Mouse (Mus musculus) neural tube, embryonic 11.5 days (tissue): ENCODE results near the gene Lmntd2. TPM values are rescaled to one million over a fixed set of nuclear protein-coding genes. Genes with fewer than 3 reads are reported as not detected.

Experiments used
- ATAC-seq: fragments of 200-750 bp; cut with Nextera tagmentation; 2 replicates; pipeline ENCODE4 v1.8.0; 2017; ENCODE audit warnings: moderate number of reproducible peaks, mild to moderate bottlenecking, moderate TSS enrichment, moderate library complexity; ENCODE audit not compliant: insufficient read depth, low FRiP score, low TSS enrichment
- DNase-seq: peaks from one replicate; pipeline ENCODE4 v3.0.0-alpha.2; 2015; ENCODE audit warnings: low spot score
- H3K27ac ChIP-seq: fragments of 300-500 bp; sonication (generic); 2 replicates; pipeline ENCODE4 v1.5.1; 2014; ENCODE audit warnings: low read depth, mild to moderate bottlenecking, low read length
- H3K27me3 ChIP-seq: fragments of 300-500 bp; sonication (generic); 2 replicates; pipeline ENCODE4 v1.6.1; 2014; ENCODE audit warnings: mild to moderate bottlenecking, low read length, mixed read lengths; ENCODE audit not compliant: control insufficient read depth, insufficient read depth
- H3K36me3 ChIP-seq: fragments of 300-500 bp; sonication (generic); 2 replicates; pipeline ENCODE4 v1.6.1; 2014; ENCODE audit warnings: mild to moderate bottlenecking, low read length, moderate library complexity, mixed read lengths; ENCODE audit not compliant: control insufficient read depth, insufficient read depth
- H3K4me1 ChIP-seq: fragments of 300-500 bp; sonication (generic); 2 replicates; pipeline ENCODE4 v1.6.1; 2014; ENCODE audit warnings: low read length, mixed read lengths; ENCODE audit not compliant: control insufficient read depth, insufficient read depth
- H3K4me2 ChIP-seq: fragments of 300-500 bp; sonication (generic); 2 replicates; pipeline ENCODE4 v1.6.1; 2014; ENCODE audit warnings: low read depth, mild to moderate bottlenecking, moderate library complexity
- H3K4me3 ChIP-seq: fragments of 300-500 bp; sonication (generic); 2 replicates; pipeline ENCODE4 v1.5.1; 2014; ENCODE audit warnings: low read depth, low read length
- H3K9ac ChIP-seq: fragments of 300-500 bp; sonication (generic); 2 replicates; pipeline ENCODE4 v1.6.1; 2014; ENCODE audit warnings: mild to moderate bottlenecking, low read length
- H3K9me3 ChIP-seq: fragments of 300-500 bp; sonication (generic); 2 replicates; pipeline ENCODE4 v1.6.1; 2016; ENCODE audit warnings: low read length; ENCODE audit not compliant: control insufficient read depth
- WGBS: fragments of 180-500 bp; shearing (Covaris S2); extraction: QIAGEN DNeasy Blood & Tissue Kit; methylation state at CpG from one replicate; pipeline ENCODE4 v1.1.7; 2014; 5-methylcytosine and 5-hydroxymethylcytosine counted together
- polyA plus RNA-seq: library from polyadenylated mRNA; unstranded; fragments of >200 nt; fragmentation: Nextera tagmentation; extraction: Ambion mirVana; gene quantifications from 2 replicates; pipeline ENCODE4 v1.2.1, GENCODE M21; 2014

Lmntd2 gene
- polyA plus RNA-seq, 1 experiment from 2014 or later, result 2.0 TPM

GRCm38 (mm10) chr7:141218557-141219133 lies 4.8 kb upstream of the Lmntd2 start:
- no peak overlapping the region for H3K4me3 ChIP-seq
- no peak for DNase-seq
- H3K9ac ChIP-seq, result no peak overlapping the region; the same call in 1 of the 2 replicates
- H3K4me2 ChIP-seq, result no peak overlapping the region
- H3K27ac ChIP-seq, result no peak overlapping the region
- WGBS, result 92% methylated on average over 5 of the region's 5 CpGs
- no peaks in the 10 kb centered on the region for H3K9me3 ChIP-seq
- no peaks in the 10 kb centered on the region for H3K27me3 ChIP-seq
- no peaks in the 10 kb centered on the region; the same call in 1 of the 2 replicates for H3K36me3 ChIP-seq
- ATAC-seq, result no peak
- peaks cover 21% of the 10 kb centered on the region for H3K4me1 ChIP-seq

GRCm38 (mm10) chr7:141218141-141218540 lies 4.3 kb upstream of the Lmntd2 start:
- Histone ChIP-seq H3K4me1 (peaks cover 21% of the 10 kb centered on the region), H3K4me2 (no peak overlapping the region), H3K9ac (no peak overlapping the region), H3K27ac (no peak overlapping the region), H3K36me3 (no peaks in the 10 kb centered on the region; the same call in 1 of the 2 replicates), H3K9me3 (no peaks in the 10 kb centered on the region), H3K27me3 (no peaks in the 10 kb centered on the region), H3K4me3 (no peak overlapping the region)
- ATAC-seq (no peak), DNase-seq (no peak)
- 73% methylated on average over 3 of the region's 3 CpGs for WGBS

GRCm38 (mm10) chr7:141217343-141218013 lies 3.6 kb upstream of the Lmntd2 start:
- H3K4me3 ChIP-seq, result no peak overlapping the region
- no peak overlapping the region for H3K9ac ChIP-seq
- WGBS, result 93% methylated on average over 17 of the region's 17 CpGs
- no peak overlapping the region for H3K27ac ChIP-seq
- H3K9me3 ChIP-seq, result no peaks in the 10 kb centered on the region
- no peak for DNase-seq
- peaks cover 21% of the 10 kb centered on the region for H3K4me1 ChIP-seq
- no peak for ATAC-seq
- no peaks in the 10 kb centered on the region; the same call in 1 of the 2 replicates for H3K36me3 ChIP-seq
- H3K4me2 ChIP-seq, result no peak overlapping the region
- no peaks in the 10 kb centered on the region for H3K27me3 ChIP-seq

GRCm38 (mm10) chr7:141216894-141217293 lies 3.0 kb upstream of the Lmntd2 start:
- Histone ChIP-seq H3K27ac (no peak overlapping the region), H3K4me1 (peaks cover 16% of the 10 kb centered on the region)
- no peak for DNase-seq

GRCm38 (mm10) chr7:141215880-141216733 lies 2.2 kb upstream of the Lmntd2 start:
- no peaks in the 10 kb centered on the region for H3K27me3 ChIP-seq
- H3K36me3 ChIP-seq, result no peaks in the 10 kb centered on the region; the same call in 1 of the 2 replicates
- DNase-seq (no peak), ATAC-seq (peak; percentile 58)
- H3K4me3 ChIP-seq, result peak overlapping the region; percentile 70
- H3K4me1 ChIP-seq, result peaks cover 14% of the 10 kb centered on the region
- under 1% methylated on average over 37 of the region's 42 CpGs for WGBS
- peak overlapping the region; percentile 80 for H3K4me2 ChIP-seq
- peak overlapping the region; percentile 75 for H3K9ac ChIP-seq
- H3K9me3 ChIP-seq, result no peaks in the 10 kb centered on the region
- peak overlapping the region; percentile 95 for H3K27ac ChIP-seq

More at GRCm38 (mm10) chr7:141216894-141217293, 3.0 kb upstream of the Lmntd2 start:
- Histone ChIP-seq H3K27me3 (no peaks in the 10 kb centered on the region), H3K4me2 (peak overlapping the region; percentile 80), H3K9me3 (no peaks in the 10 kb centered on the region), H3K9ac (no peak overlapping the region), H3K36me3 (no peaks in the 10 kb centered on the region; the same call in 1 of the 2 replicates), H3K4me3 (peak overlapping the region; percentile 70)
- ATAC-seq, result no peak
- 90% methylated on average over 11 of the region's 11 CpGs for WGBS

GRCm38 (mm10) chr7:141215101-141215879 lies 1.4 kb upstream of the Lmntd2 start, which contains the start of gene Rassf7:
Rassf7 (plus strand) TSS chr7:141215860.
- no peaks in the 10 kb centered on the region; the same call in 1 of the 2 replicates for H3K36me3 ChIP-seq
- H3K27ac ChIP-seq, result peak within 1 kb of the TSS; percentile 95
- DNase-seq (peak; percentile 96), ATAC-seq (peak; percentile 96)
- peaks cover 11% of the 10 kb centered on the region for H3K4me1 ChIP-seq
- H3K9ac ChIP-seq, result peak within 1 kb of the TSS; percentile 75
- H3K9me3 ChIP-seq, result no peaks in the 10 kb centered on the region
- H3K4me3 ChIP-seq, result peak within 1 kb of the TSS; percentile 70
- peak within 1 kb of the TSS; percentile 80 for H3K4me2 ChIP-seq
- H3K27me3 ChIP-seq, result no peaks in the 10 kb centered on the region
- WGBS, result under 1% methylated on average over 40 of the region's 41 CpGs

- DNase-seq, result no peak
- H3K9ac ChIP-seq, result no peak overlapping the region
Observed at GRCm38 (mm10) chr7:141214310-141214709, 430 bp upstream of the Lmntd2 start.

GRCm38 (mm10) chr7:141213133-141213532 lies 747 bp downstream of the Lmntd2 start:
- Histone ChIP-seq H3K4me2 (no peak overlapping the region), H3K27me3 (no peaks in the 10 kb centered on the region), H3K9ac (no peak overlapping the region), H3K4me1 (peaks cover 11% of the 10 kb centered on the region), H3K9me3 (no peaks in the 10 kb centered on the region), H3K27ac (no peak overlapping the region), H3K4me3 (no peak overlapping the region), H3K36me3 (no peaks in the 10 kb centered on the region)
- no peak for DNase-seq
- 75% methylated on average over 3 of the region's 3 CpGs for WGBS
- no peak for ATAC-seq

More at GRCm38 (mm10) chr7:141214310-141214709, 430 bp upstream of the Lmntd2 start:
- peaks cover 11% of the 10 kb centered on the region for H3K4me1 ChIP-seq
- no peaks in the 10 kb centered on the region for H3K27me3 ChIP-seq
- peak overlapping the region; percentile 80 for H3K4me2 ChIP-seq
- no peaks in the 10 kb centered on the region; the same call in 1 of the 2 replicates for H3K36me3 ChIP-seq
- 78% methylated on average over 3 of the region's 3 CpGs for WGBS
- ATAC-seq, result no peak
- no peaks in the 10 kb centered on the region for H3K9me3 ChIP-seq
- H3K4me3 ChIP-seq, result no peak overlapping the region
- H3K27ac ChIP-seq, result peak overlapping the region; percentile 95; the same call in 1 of the 2 replicates
